Mouse (Mus musculus): ENCODE measurements at regions not wholly inside any gene's neighbourhood (a gene's known extent, or its start where the extent isn't known, plus 50 kb on each side); places are given as distances from the start of the nearest gene placed in this dataset.

- TF ChIP-seq POLR2A (IDR thresholded peaks at IDR 0.05; ENCODE audit: control insufficient read depth in 1 of 2, insufficient read depth in 1 of 2, low read depth in 1 of 2, low read length in 2 of 2, poor library complexity in 1 of 2) (peak in 1 of 2 experiments; percentile 28; a peak in 1 of 4 replicates), MXI1 (IDR thresholded peaks at IDR 0.05; ENCODE audit: low read depth, low read length) (no peak), ETS1 (IDR thresholded peaks at IDR 0.05; ENCODE audit: low read depth, low read length) (no peak), GABPA (IDR thresholded peaks at IDR 0.05; ENCODE audit: low read depth, low read length) (no peak), ZNF384 (IDR thresholded peaks at IDR 0.05; ENCODE audit: low read depth, low read length) (no peak), EP300 (IDR thresholded peaks at IDR 0.05; ENCODE audit: low read depth in 1 of 2, low read length in 2 of 2) (no peak), USF2 (IDR thresholded peaks at IDR 0.05; ENCODE audit: borderline replicate concordance in 1 of 2, insufficient read depth in 1 of 2, low read depth in 1 of 2, low read length in 2 of 2) (no peak)
These were observed 55.6 kb upstream of the Ezh2 start (continued) for GRCm38 (mm10) chr6:47650463-47651384.

DNA sequence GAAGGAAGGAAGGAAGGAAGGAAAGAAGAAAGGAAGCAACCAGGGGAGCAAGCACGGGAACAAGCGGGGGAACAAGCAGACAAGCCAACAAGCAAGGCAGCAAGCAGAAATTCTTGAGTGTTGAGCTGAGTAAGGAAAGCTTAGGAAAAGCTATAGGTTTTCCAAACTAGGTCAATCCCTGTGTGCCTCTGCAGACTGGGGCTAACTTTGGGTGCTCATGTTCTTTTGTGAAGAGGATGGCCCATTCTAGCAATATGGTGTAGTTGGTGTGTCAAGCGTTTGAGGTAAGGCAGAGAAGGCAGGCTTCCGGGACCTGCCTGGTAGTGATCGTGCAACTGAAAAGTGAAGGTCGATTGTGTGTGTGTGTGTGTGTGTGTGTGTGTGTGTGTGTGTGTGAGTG is 54.8 kb upstream of the Ezh2 start:
- DNase-seq (ENCODE audit: low read depth, low spot score) = peak; percentile 91

GRCm38 (mm10) chr6:47649451-47649931 is 54.4 kb upstream of the Ezh2 start:
- Histone ChIP-seq H3K9me3 (replicated peaks; ENCODE audit: insufficient read depth, low read length) (no peaks in the 10 kb centered on the region), H3K79me2 (ENCODE audit: control insufficient read depth, insufficient read depth, low read length, poor library complexity) (peaks cover 2% of the 10 kb centered on the region; the same call in 1 of the 2 replicates), H3K36me3 (ENCODE audit: control insufficient read depth in 1 of 2, insufficient read depth in 2 of 2, low read length in 2 of 2) (0 out of 4 replicates have a peak, but pooled peaks cover 0 to 2% of the 10 kb centered on the region in 2 experiments), H3K27ac (ENCODE audit: control insufficient read depth, low read depth, low read length) (no peak overlapping the region), H3K4me1 (ENCODE audit: control insufficient read depth in 1 of 2, insufficient read depth in 2 of 2, low read length in 2 of 2) (peaks cover 0 to 19% of the 10 kb centered on the region in 2 experiments; a peak in 2 of 4 replicates), H3K9ac (ENCODE audit: control insufficient read depth, low read depth, low read length, poor library complexity, severe bottlenecking) (peak overlapping the region; percentile 21), H3K27me3 (ENCODE audit: control insufficient read depth in 1 of 2, insufficient read depth in 2 of 2, low read length in 2 of 2) (no peaks in the 10 kb centered on the region), H3K4me3 (ENCODE audit: control insufficient read depth in 1 of 2, insufficient read depth in 1 of 2, low read depth in 2 of 2, low read length in 2 of 2) (peak overlapping the region; percentile 0 to 46)
- DNase-seq (ENCODE audit: low read depth, low spot score) = peak; percentile 93
- no peak for TF ChIP-seq GABPA (IDR thresholded peaks at IDR 0.05; ENCODE audit: low read depth, low read length)
- 0 out of 2 replicates have a peak, but pooled peaks have one; percentile 12 for TF ChIP-seq UBTF (IDR thresholded peaks at IDR 0.05; ENCODE audit: borderline replicate concordance, insufficient read depth, low read depth, low read length)
- peak in 1 of 3 experiments; percentile 22; a peak in 1 of 6 replicates for TF ChIP-seq CTCF (IDR thresholded peaks at IDR 0.05 in 2 of 3, conservative IDR thresholded peaks at IDR 0.05 in 1 of 3; ENCODE audit: control insufficient read depth in 1 of 3, insufficient read depth in 1 of 3, low read depth in 2 of 3, low read length in 3 of 3, poor library complexity in 1 of 3, severe bottlenecking in 1 of 3)
- TF ChIP-seq ZMIZ1 (IDR thresholded peaks at IDR 0.05; ENCODE audit: low read depth, low read length) = no peak
- TF ChIP-seq POLR2AphosphoS5 (IDR thresholded peaks at IDR 0.05; ENCODE audit: borderline replicate concordance, low read depth, low read length) = no peak; the same call in 1 of the 2 replicates
- TF ChIP-seq GATA1 (IDR thresholded peaks at IDR 0.05; ENCODE audit: low read depth, low read length) = peak; percentile 87
- TF ChIP-seq CHD2 (IDR thresholded peaks at IDR 0.05; ENCODE audit: low read length) = no peak
- TF ChIP-seq ZC3H11A (IDR thresholded peaks at IDR 0.05; ENCODE audit: low read depth, low read length) = no peak

More for the DNA sequence above, 54.8 kb upstream of the Ezh2 start:
- Histone ChIP-seq H3K27me3 (ENCODE audit: control insufficient read depth in 1 of 2, insufficient read depth in 2 of 2, low read length in 2 of 2) (no peaks in the 10 kb centered on the region), H3K9ac (ENCODE audit: control insufficient read depth, low read depth, low read length, poor library complexity, severe bottlenecking) (peak overlapping the region; percentile 21), H3K79me2 (ENCODE audit: control insufficient read depth, insufficient read depth, low read length, poor library complexity) (peaks cover 2% of the 10 kb centered on the region; the same call in 1 of the 2 replicates), H3K4me3 (ENCODE audit: control insufficient read depth in 1 of 2, insufficient read depth in 1 of 2, low read depth in 2 of 2, low read length in 2 of 2) (peak overlapping the region; percentile 0 to 46), H3K4me1 (ENCODE audit: control insufficient read depth in 1 of 2, insufficient read depth in 2 of 2, low read length in 2 of 2) (peaks cover 0 to 19% of the 10 kb centered on the region in 2 experiments; a peak in 2 of 4 replicates), H3K36me3 (ENCODE audit: control insufficient read depth in 1 of 2, insufficient read depth in 2 of 2, low read length in 2 of 2) (0 out of 4 replicates have a peak, but pooled peaks cover 0 to 2% of the 10 kb centered on the region in 2 experiments), H3K9me3 (replicated peaks; ENCODE audit: insufficient read depth, low read length) (no peaks in the 10 kb centered on the region), H3K27ac (ENCODE audit: control insufficient read depth, low read depth, low read length) (no peak overlapping the region)
- peak; percentile 59; the same call in 1 of the 2 replicates for TF ChIP-seq UBTF (IDR thresholded peaks at IDR 0.05; ENCODE audit: borderline replicate concordance, insufficient read depth, low read depth, low read length)
- TF ChIP-seq SMC3 (IDR thresholded peaks at IDR 0.05; ENCODE audit: low read depth, low read length) = no peak
- no peak for TF ChIP-seq NRF1 (IDR thresholded peaks at IDR 0.05; ENCODE audit: insufficient read depth, low read depth, low read length, poor library complexity, severe bottlenecking)
- no peak for TF ChIP-seq KAT2A (conservative IDR thresholded peaks at IDR 0.05; ENCODE audit: low read depth, low read length)
- TF ChIP-seq POLR2AphosphoS5 (IDR thresholded peaks at IDR 0.05; ENCODE audit: borderline replicate concordance, low read depth, low read length) = no peak
- TF ChIP-seq TBP (IDR thresholded peaks at IDR 0.05; ENCODE audit: low read depth, low read length) = peak; percentile 74
- 0 out of 6 replicates have a peak, but pooled peaks of 1 of the 3 experiments have one; percentile 6 for TF ChIP-seq CTCF (IDR thresholded peaks at IDR 0.05 in 2 of 3, conservative IDR thresholded peaks at IDR 0.05 in 1 of 3; ENCODE audit: control insufficient read depth in 1 of 3, insufficient read depth in 1 of 3, low read depth in 2 of 3, low read length in 3 of 3, poor library complexity in 1 of 3, severe bottlenecking in 1 of 3)
